Mouse (Mus musculus): ENCODE results near the gene 1810009A15Rik. TPM values are rescaled to one million over a fixed set of nuclear protein-coding genes. Genes with fewer than 3 reads are reported as not detected.

1810009A15Rik gene
- polyA plus RNA-seq, 1 experiment from 2014 or later, result 103 TPM

GRCm38 (mm10) chr19:8871267-8872186, 17.1 kb upstream of the 1810009A15Rik start, which contains the start of gene Ubxn1:
Ubxn1 (plus strand) TSS chr19:8871496.
- peak within 1 kb of the TSS; percentile 93 for H3K9ac ChIP-seq (ENCODE audit: low read length)
- DNase-seq (ENCODE audit: low spot score) (peak; percentile 95), ATAC-seq (ENCODE audit: insufficient read depth, low FRiP score, low TSS enrichment) (peak; percentile 98)
- H3K9me3 ChIP-seq (ENCODE audit: control insufficient read depth, low read length), result no peaks in the 10 kb centered on the region
- peak within 1 kb of the TSS; percentile 72 for H3K4me2 ChIP-seq (ENCODE audit: low read depth)
- no peaks in the 10 kb centered on the region for H3K27me3 ChIP-seq (ENCODE audit: control insufficient read depth, insufficient read depth, low read length)
- peaks cover 14% of the 10 kb centered on the region for H3K36me3 ChIP-seq (ENCODE audit: control insufficient read depth, insufficient read depth, low read length)
- under 1% methylated on average over 59 of the region's 59 CpGs for whole genome bisulfite sequencing
- peak within 1 kb of the TSS; percentile 100 for H3K4me3 ChIP-seq (ENCODE audit: low read depth, low read length)
- peaks cover 6% of the 10 kb centered on the region for H3K4me1 ChIP-seq (ENCODE audit: control insufficient read depth, insufficient read depth, low read length)
- H3K27ac ChIP-seq (ENCODE audit: low read depth, low read length), result peak within 1 kb of the TSS; percentile 70

- H3K27ac ChIP-seq (ENCODE audit: low read depth, low read length), result no peak overlapping the region
These were observed 16.3 kb upstream of the 1810009A15Rik start for GRCm38 (mm10) chr19:8872266-8872840.

GRCm38 (mm10) chr19:8875031-8875430, 13.6 kb upstream of the 1810009A15Rik start:
- Histone ChIP-seq H3K27ac (ENCODE audit: low read depth, low read length) (no peak overlapping the region), H3K9me3 (ENCODE audit: control insufficient read depth, low read length) (no peaks in the 10 kb centered on the region), H3K4me2 (ENCODE audit: low read depth) (no peak overlapping the region), H3K36me3 (ENCODE audit: control insufficient read depth, insufficient read depth, low read length) (peaks cover 14% of the 10 kb centered on the region), H3K9ac (ENCODE audit: low read length) (no peak overlapping the region), H3K4me1 (ENCODE audit: control insufficient read depth, insufficient read depth, low read length) (peaks cover 10% of the 10 kb centered on the region), H3K27me3 (ENCODE audit: control insufficient read depth, insufficient read depth, low read length) (no peaks in the 10 kb centered on the region), H3K4me3 (ENCODE audit: low read depth, low read length) (no peak overlapping the region)
- DNase-seq (ENCODE audit: low spot score), result no peak
- ATAC-seq (ENCODE audit: insufficient read depth, low FRiP score, low TSS enrichment), result no peak
- 94% methylated on average over 7 of the region's 7 CpGs for WGBS

More at GRCm38 (mm10) chr19:8872266-8872840, 16.3 kb upstream of the 1810009A15Rik start:
- no peaks in the 10 kb centered on the region for H3K27me3 ChIP-seq (ENCODE audit: control insufficient read depth, insufficient read depth, low read length)
- H3K36me3 ChIP-seq (ENCODE audit: control insufficient read depth, insufficient read depth, low read length), result peaks cover 14% of the 10 kb centered on the region
- H3K4me1 ChIP-seq (ENCODE audit: control insufficient read depth, insufficient read depth, low read length), result peaks cover 6% of the 10 kb centered on the region
- WGBS, result 86% methylated on average over 10 of the region's 10 CpGs
- H3K4me3 ChIP-seq (ENCODE audit: low read depth, low read length), result peak overlapping the region; percentile 100
- H3K4me2 ChIP-seq (ENCODE audit: low read depth), result peak overlapping the region; percentile 72
- no peaks in the 10 kb centered on the region for H3K9me3 ChIP-seq (ENCODE audit: control insufficient read depth, low read length)
- peak overlapping the region; percentile 93 for H3K9ac ChIP-seq (ENCODE audit: low read length)
- DNase-seq (ENCODE audit: low spot score) (no peak), ATAC-seq (ENCODE audit: insufficient read depth, low FRiP score, low TSS enrichment) (no peak)

GRCm38 (mm10) chr19:8880311-8881033, 8.2 kb upstream of the 1810009A15Rik start, which contains the start of gene Uqcc3:
Uqcc3 (minus strand) TSS chr19:8880923.
- Histone ChIP-seq H3K4me2 (ENCODE audit: low read depth) (peak within 1 kb of the TSS; percentile 81), H3K9ac (ENCODE audit: low read length) (peak within 1 kb of the TSS; percentile 86), H3K27ac (ENCODE audit: low read depth, low read length) (peak within 1 kb of the TSS; percentile 79), H3K4me3 (ENCODE audit: low read depth, low read length) (peak within 1 kb of the TSS; percentile 85), H3K4me1 (ENCODE audit: control insufficient read depth, insufficient read depth, low read length) (0 out of 2 replicates have a peak, but pooled peaks cover 6% of the 10 kb centered on the region), H3K27me3 (ENCODE audit: control insufficient read depth, insufficient read depth, low read length) (no peaks in the 10 kb centered on the region), H3K9me3 (ENCODE audit: control insufficient read depth, low read length) (no peaks in the 10 kb centered on the region), H3K36me3 (ENCODE audit: control insufficient read depth, insufficient read depth, low read length) (0 out of 2 replicates have a peak, but pooled peaks cover 2% of the 10 kb centered on the region)
- DNase-seq (ENCODE audit: low spot score) (peak; percentile 90), ATAC-seq (ENCODE audit: insufficient read depth, low FRiP score, low TSS enrichment) (peak; percentile 94)
- under 1% methylated on average over 42 of the region's 42 CpGs for WGBS

GRCm38 (mm10) chr19:8881034-8881392, 7.6 kb upstream of the 1810009A15Rik start:
- no peak for ATAC-seq (ENCODE audit: insufficient read depth, low FRiP score, low TSS enrichment)

GRCm38 (mm10) chr19:8883616-8884015, 5.0 kb upstream of the 1810009A15Rik start, which contains the start of the genes Lbhd1 and Gm49403:
Lbhd1 (plus strand) TSS chr19:8883732.
Gm49403 (plus strand) TSS chr19:8883930.
- peaks cover 14% of the 10 kb centered on the region for H3K4me1 ChIP-seq (ENCODE audit: control insufficient read depth, insufficient read depth, low read length)
- WGBS, result 83% methylated on average over 3 of the region's 3 CpGs
- DNase-seq (ENCODE audit: low spot score) (no peak), ATAC-seq (ENCODE audit: insufficient read depth, low FRiP score, low TSS enrichment) (no peak)
- no peak within 1 kb of the TSS for H3K4me2 ChIP-seq (ENCODE audit: low read depth)
- no peaks in the 10 kb centered on the region for H3K27me3 ChIP-seq (ENCODE audit: control insufficient read depth, insufficient read depth, low read length)
- no peak within 1 kb of the TSS for H3K4me3 ChIP-seq (ENCODE audit: low read depth, low read length)
- no peaks in the 10 kb centered on the region for H3K9me3 ChIP-seq (ENCODE audit: control insufficient read depth, low read length)
- no peak within 1 kb of the TSS for H3K9ac ChIP-seq (ENCODE audit: low read length)
- H3K36me3 ChIP-seq (ENCODE audit: control insufficient read depth, insufficient read depth, low read length), result no peaks in the 10 kb centered on the region
- no peak within 1 kb of the TSS for H3K27ac ChIP-seq (ENCODE audit: low read depth, low read length)

More at GRCm38 (mm10) chr19:8881034-8881392, 7.6 kb upstream of the 1810009A15Rik start:
- H3K4me1 ChIP-seq (ENCODE audit: control insufficient read depth, insufficient read depth, low read length), result 0 out of 2 replicates have a peak, but pooled peaks cover 6% of the 10 kb centered on the region
- H3K36me3 ChIP-seq (ENCODE audit: control insufficient read depth, insufficient read depth, low read length), result no peaks in the 10 kb centered on the region
- no peaks in the 10 kb centered on the region for H3K27me3 ChIP-seq (ENCODE audit: control insufficient read depth, insufficient read depth, low read length)
- no peak overlapping the region for H3K27ac ChIP-seq (ENCODE audit: low read depth, low read length)
- peak overlapping the region; percentile 86; the same call in 1 of the 2 replicates for H3K9ac ChIP-seq (ENCODE audit: low read length)
- WGBS, result 18% methylated on average over 3 of the region's 3 CpGs
- H3K4me2 ChIP-seq (ENCODE audit: low read depth), result peak overlapping the region; percentile 81
- DNase-seq (ENCODE audit: low spot score), result no peak
- H3K9me3 ChIP-seq (ENCODE audit: control insufficient read depth, low read length), result no peaks in the 10 kb centered on the region
- peak overlapping the region; percentile 85 for H3K4me3 ChIP-seq (ENCODE audit: low read depth, low read length)

- no peak for ATAC-seq (ENCODE audit: insufficient read depth, low FRiP score, low TSS enrichment)
- no peak for DNase-seq (ENCODE audit: low spot score)
- Histone ChIP-seq H3K4me1 (ENCODE audit: control insufficient read depth, insufficient read depth, low read length) (peaks cover 8% of the 10 kb centered on the region), H3K9ac (ENCODE audit: low read length) (no peak overlapping the region; the same call in 1 of the 2 replicates), H3K27me3 (ENCODE audit: control insufficient read depth, insufficient read depth, low read length) (no peaks in the 10 kb centered on the region), H3K36me3 (ENCODE audit: control insufficient read depth, insufficient read depth, low read length) (0 out of 2 replicates have a peak, but pooled peaks cover 2% of the 10 kb centered on the region), H3K4me3 (ENCODE audit: low read depth, low read length) (no peak overlapping the region), H3K27ac (ENCODE audit: low read depth, low read length) (no peak overlapping the region), H3K9me3 (ENCODE audit: control insufficient read depth, low read length) (no peaks in the 10 kb centered on the region), H3K4me2 (ENCODE audit: low read depth) (no peak overlapping the region)
- 50% methylated on average over 1 of the region's 1 CpGs for WGBS
These were observed 1.6 kb upstream of the 1810009A15Rik start for GRCm38 (mm10) chr19:8886916-8887584.

Measured in neural tube, embryonic 11.5 days (tissue).